Mouse (Mus musculus) MEL (cell line): Measurements from ENCODE around the gene Ccdc40. TPM values are rescaled to one million over a fixed set of nuclear protein-coding genes. Genes with fewer than 3 reads are reported as not detected.

Experiments
- DNase-seq: peaks from one replicate; pipeline ENCODE4 v3.0.0; 2011; ENCODE audit warnings: low read depth, low spot score
- H3K27ac ChIP-seq: 2 replicates; pipeline ENCODE4 v1.5.1; 2012; ENCODE audit warnings: low read depth, mild to moderate bottlenecking, control low read depth, low read length, moderate library complexity; ENCODE audit not compliant: control insufficient read depth
- H3K27me3 ChIP-seq, 2 experiments: fragments of 150-350 bp in 1 of 2; sonication (generic) in 1 of 2; 2 replicates each; pipeline ENCODE4 v1.6.1; 2012; ENCODE audit warnings: low read length in 2 of 2, mild to moderate bottlenecking in 2 of 2, improper control_type of control experiment in 1 of 2, moderate library complexity in 1 of 2; ENCODE audit not compliant: insufficient read depth in 2 of 2, control insufficient read depth in 1 of 2
- H3K36me3 ChIP-seq, 2 experiments: 2 replicates each; pipeline ENCODE4 v1.6.1; 2012 to 2014; ENCODE audit warnings: low read length in 2 of 2, improper control_type of control experiment in 1 of 2, inconsistent platforms in 1 of 2, mild to moderate bottlenecking in 1 of 2; ENCODE audit not compliant: insufficient read depth in 2 of 2, control insufficient read depth in 1 of 2
- H3K4me1 ChIP-seq, 2 experiments: fragments of 150-350 bp in 1 of 2; sonication (generic) in 1 of 2; 2 replicates each; pipeline ENCODE4 v1.6.1; 2012; ENCODE audit warnings: low read length in 2 of 2, improper control_type of control experiment in 1 of 2, mild to moderate bottlenecking in 1 of 2; ENCODE audit not compliant: insufficient read depth in 2 of 2, control insufficient read depth in 1 of 2
- H3K4me3 ChIP-seq, 2 experiments: fragments of 150-350 bp in 1 of 2; sonication (generic) in 1 of 2; 2 replicates each; pipeline ENCODE4 v1.5.1; 2012; ENCODE audit warnings: low read depth in 2 of 2, low read length in 2 of 2, mild to moderate bottlenecking in 2 of 2, moderate library complexity in 2 of 2, control low read depth in 1 of 2, improper control_type of control experiment in 1 of 2; ENCODE audit not compliant: control insufficient read depth in 1 of 2, insufficient read depth in 1 of 2
- H3K79me2 ChIP-seq: 2 replicates; pipeline ENCODE4 v1.6.1; 2012; ENCODE audit warnings: mild to moderate bottlenecking, low read length, moderate library complexity; ENCODE audit not compliant: control insufficient read depth, poor library complexity, insufficient read depth
- H3K9ac ChIP-seq: 2 replicates; pipeline ENCODE4 v1.6.1; 2012; ENCODE audit warnings: low read depth, mild to moderate bottlenecking, control low read depth, low read length, moderate library complexity; ENCODE audit not compliant: control insufficient read depth, poor library complexity, severe bottlenecking
- H3K9me3 ChIP-seq: fragments of 150-350 bp; sonication (generic); replicated peaks from 2 replicates; pipeline ENCODE4 v1.6.1; 2012; ENCODE audit warnings: mild to moderate bottlenecking, low read length, improper control_type of control experiment, moderate library complexity; ENCODE audit not compliant: insufficient read depth
- BHLHE40 ChIP-seq: IDR thresholded peaks from 2 replicates; pipeline ENCODE4 v1.6.1; 2012; ENCODE audit warnings: low read depth, mild to moderate bottlenecking, inconsistent platforms, low read length, improper control_type of control experiment, borderline replicate concordance
- CHD1 ChIP-seq: IDR thresholded peaks from 2 replicates; pipeline ENCODE4 v1.6.1; 2012; ENCODE audit warnings: low read depth, mild to moderate bottlenecking, inconsistent platforms, low read length, improper control_type of control experiment
- CHD2 ChIP-seq: IDR thresholded peaks from 2 replicates; pipeline ENCODE4 v1.6.1; 2011; ENCODE audit warnings: low read length, improper control_type of control experiment
- CTCF ChIP-seq, 3 experiments: IDR thresholded peaks in 2 of 3; conservative IDR thresholded peaks in 1 of 3; 2 replicates each; pipeline ENCODE4 v1.5.1; 2011 to 2012; ENCODE audit warnings: low read length in 3 of 3, low read depth in 2 of 3, mild to moderate bottlenecking in 2 of 3, improper control_type of control experiment in 1 of 3, inconsistent platforms in 1 of 3, mixed read lengths in 1 of 3, moderate library complexity in 1 of 3; ENCODE audit not compliant: control insufficient read depth in 1 of 3, insufficient read depth in 1 of 3, poor library complexity in 1 of 3, severe bottlenecking in 1 of 3
- E2F4 ChIP-seq: IDR thresholded peaks from 2 replicates; pipeline ENCODE4 v1.6.1; 2011; ENCODE audit warnings: low read depth, low read length, improper control_type of control experiment, borderline replicate concordance
- ELF1 ChIP-seq: IDR thresholded peaks from 2 replicates; pipeline ENCODE4 v1.6.1; 2014; ENCODE audit warnings: low read depth, mild to moderate bottlenecking, inconsistent platforms, low read length, improper control_type of control experiment, moderate library complexity
- ETS1 ChIP-seq: IDR thresholded peaks from 2 replicates; pipeline ENCODE4 v1.6.1; 2012; ENCODE audit warnings: low read depth, mild to moderate bottlenecking, inconsistent platforms, low read length, improper control_type of control experiment, moderate library complexity
- GABPA ChIP-seq: IDR thresholded peaks from 2 replicates; pipeline ENCODE4 v1.6.1; 2012; ENCODE audit warnings: low read depth, mild to moderate bottlenecking, inconsistent platforms, low read length, improper control_type of control experiment, moderate library complexity
- GATA1 ChIP-seq: IDR thresholded peaks from 2 replicates; pipeline ENCODE4 v1.6.1; 2011; ENCODE audit warnings: low read depth, low read length, improper control_type of control experiment
- HCFC1 ChIP-seq: IDR thresholded peaks from 2 replicates; pipeline ENCODE4 v1.6.1; 2012; ENCODE audit warnings: low read depth, mild to moderate bottlenecking, inconsistent platforms, low read length, improper control_type of control experiment, moderate library complexity
- MXI1 ChIP-seq: IDR thresholded peaks from 2 replicates; pipeline ENCODE4 v1.6.1; 2011; ENCODE audit warnings: mild to moderate bottlenecking, low read depth, low read length, improper control_type of control experiment
- MYB ChIP-seq: IDR thresholded peaks from 2 replicates; pipeline ENCODE4 v1.6.1; 2011; ENCODE audit warnings: mild to moderate bottlenecking, low read depth, low read length, improper control_type of control experiment
- NELFE ChIP-seq: IDR thresholded peaks from 2 replicates; pipeline ENCODE4 v1.6.1; 2011; ENCODE audit warnings: low read depth, low read length, improper control_type of control experiment
- POLR2A ChIP-seq, 2 experiments: IDR thresholded peaks; 2 replicates each; pipeline ENCODE4 v1.6.1; 2011 to 2012; ENCODE audit warnings: low read length in 2 of 2, mild to moderate bottlenecking in 2 of 2, control low read depth in 1 of 2, improper control_type of control experiment in 1 of 2, low read depth in 1 of 2, moderate library complexity in 1 of 2; ENCODE audit not compliant: control insufficient read depth in 1 of 2, insufficient read depth in 1 of 2, poor library complexity in 1 of 2
- POLR2AphosphoS2 ChIP-seq: IDR thresholded peaks from 2 replicates; pipeline ENCODE4 v1.6.1; 2011; ENCODE audit warnings: low read length, improper control_type of control experiment
- POLR2AphosphoS5 ChIP-seq: IDR thresholded peaks from 2 replicates; pipeline ENCODE4 v1.6.1; 2012; ENCODE audit warnings: low read depth, borderline replicate concordance, mild to moderate bottlenecking, inconsistent platforms, low read length, moderate library complexity, mixed read lengths
- RAD21 ChIP-seq: IDR thresholded peaks from 2 replicates; pipeline ENCODE4 v1.6.1; 2011; ENCODE audit warnings: mild to moderate bottlenecking, low read depth, low read length, improper control_type of control experiment
- RCOR1 ChIP-seq: IDR thresholded peaks from 2 replicates; pipeline ENCODE4 v1.6.1; 2012; ENCODE audit warnings: low read depth, mild to moderate bottlenecking, inconsistent platforms, low read length, improper control_type of control experiment
- TAL1 ChIP-seq: IDR thresholded peaks from 2 replicates; pipeline ENCODE4 v1.6.1; 2012; ENCODE audit warnings: mild to moderate bottlenecking, inconsistent platforms, low read length, moderate library complexity, mixed read lengths
- TBP ChIP-seq: IDR thresholded peaks from 2 replicates; pipeline ENCODE4 v1.8.0; 2011; ENCODE audit warnings: low read depth, low read length, improper control_type of control experiment
- TCF12 ChIP-seq: IDR thresholded peaks from 2 replicates; pipeline ENCODE4 v1.6.1; 2014; ENCODE audit warnings: low read depth, mild to moderate bottlenecking, inconsistent platforms, low read length, improper control_type of control experiment, moderate library complexity
- USF2 ChIP-seq, 2 experiments: IDR thresholded peaks; 2 replicates each; pipeline ENCODE4 v1.6.1; 2011 to 2012; ENCODE audit warnings: improper control_type of control experiment in 2 of 2, low read length in 2 of 2, borderline replicate concordance in 1 of 2, inconsistent platforms in 1 of 2, low read depth in 1 of 2, mild to moderate bottlenecking in 1 of 2; ENCODE audit not compliant: insufficient read depth in 1 of 2
- ZC3H11A ChIP-seq: IDR thresholded peaks from 2 replicates; pipeline ENCODE4 v1.6.1; 2012; ENCODE audit warnings: low read depth, mild to moderate bottlenecking, inconsistent platforms, low read length, improper control_type of control experiment
- ZKSCAN1 ChIP-seq: IDR thresholded peaks from 2 replicates; pipeline ENCODE4 v1.6.1; 2012; ENCODE audit warnings: low read depth, mild to moderate bottlenecking, inconsistent platforms, low read length, improper control_type of control experiment, moderate library complexity
- ZMIZ1 ChIP-seq: IDR thresholded peaks from 2 replicates; pipeline ENCODE4 v1.6.1; 2012; ENCODE audit warnings: low read depth, mild to moderate bottlenecking, inconsistent platforms, low read length, improper control_type of control experiment, moderate library complexity
- ZNF384 ChIP-seq: IDR thresholded peaks from 2 replicates; pipeline ENCODE4 v1.6.1; 2012; ENCODE audit warnings: low read depth, mild to moderate bottlenecking, inconsistent platforms, low read length, improper control_type of control experiment
- polyA plus RNA-seq, 2 experiments: library from polyadenylated mRNA; stranded (reverse) in 1 of 2; unstranded in 1 of 2; fragments of >175 nt in 1 of 2; fragments of >200 nt in 1 of 2; gene quantifications; 2 replicates each; pipeline versions ENCODE4 v1.2.1 to v1.2.4; 2012; ENCODE audit warnings: low replicate concordance in 2 of 2, low read depth in 1 of 2; ENCODE audit not compliant: insufficient read length in 2 of 2, insufficient read depth in 1 of 2, missing spikeins in 1 of 2
- total RNA-seq: library from RNA; depleted of rRNA; stranded (reverse); fragments of 300-350 nt; gene quantifications from 2 replicates; pipeline ENCODE4 v1.2.3, GENCODE M21; 2012

Ccdc40 gene
- total and polyA plus RNA-seq, 3 experiments: 0.46 to 1.9 TPM; not detected in 1

DNA sequence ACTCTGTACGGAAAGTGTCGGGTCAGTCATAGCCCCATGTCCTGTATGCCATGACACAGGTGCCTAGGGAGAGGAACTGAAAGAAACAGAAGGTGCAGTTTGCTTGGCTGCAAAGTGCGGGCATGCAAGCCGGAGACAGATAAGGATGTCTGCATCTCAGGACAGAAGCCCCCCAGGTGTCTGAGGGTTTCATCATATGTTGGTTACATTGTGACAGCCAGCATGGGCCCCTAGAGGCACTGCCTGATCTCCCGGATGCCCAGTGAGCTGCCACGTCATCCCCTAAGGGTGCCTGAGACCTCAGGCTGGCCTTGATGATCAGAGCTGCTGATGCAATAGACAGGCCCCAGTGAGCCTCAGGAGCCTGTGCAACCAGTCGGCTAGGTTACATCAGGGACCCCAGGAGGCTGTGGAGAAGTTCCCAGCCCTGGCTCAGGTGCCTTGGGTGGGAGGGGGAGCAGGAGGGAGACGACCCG lies 36.7 kb upstream of the Ccdc40 start:
- Histone ChIP-seq H3K4me3 (no peak overlapping the region), H3K9ac (no peak overlapping the region), H3K36me3 (no peaks in the 10 kb centered on the region), H3K4me1 (no peaks in the 10 kb centered on the region; a peak in 1 of 4 replicates), H3K27me3 (no peaks in the 10 kb centered on the region), H3K79me2 (no peaks in the 10 kb centered on the region), H3K9me3 (no peaks in the 10 kb centered on the region), H3K27ac (no peak overlapping the region)
- no peak for DNase-seq
- TF ChIP-seq MYB: no peak
- TF ChIP-seq ETS1: no peak
- no peak for TF ChIP-seq USF2 (IDR thresholded peaks at IDR 0.05; ENCODE audit: borderline replicate concordance in 1 of 2, insufficient read depth in 1 of 2, low read depth in 1 of 2, low read length in 2 of 2)
- TF ChIP-seq ELF1: no peak
- no peak for TF ChIP-seq CHD2
- no peak for TF ChIP-seq HCFC1
- no peak for TF ChIP-seq GABPA
- TF ChIP-seq TBP: no peak
- no peak for TF ChIP-seq E2F4
- no peak for TF ChIP-seq POLR2AphosphoS2
- no peak for TF ChIP-seq NELFE
- no peak for TF ChIP-seq POLR2AphosphoS5
- no peak for TF ChIP-seq ZKSCAN1
- TF ChIP-seq TCF12: no peak
- TF ChIP-seq ZMIZ1: no peak
- no peak for TF ChIP-seq ZC3H11A
- no peak for TF ChIP-seq CHD1
- no peak for TF ChIP-seq MXI1
- no peak for TF ChIP-seq ZNF384
- TF ChIP-seq POLR2A (IDR thresholded peaks at IDR 0.05; ENCODE audit: control insufficient read depth in 1 of 2, insufficient read depth in 1 of 2, low read depth in 1 of 2, low read length in 2 of 2, poor library complexity in 1 of 2): no peak

DNA sequence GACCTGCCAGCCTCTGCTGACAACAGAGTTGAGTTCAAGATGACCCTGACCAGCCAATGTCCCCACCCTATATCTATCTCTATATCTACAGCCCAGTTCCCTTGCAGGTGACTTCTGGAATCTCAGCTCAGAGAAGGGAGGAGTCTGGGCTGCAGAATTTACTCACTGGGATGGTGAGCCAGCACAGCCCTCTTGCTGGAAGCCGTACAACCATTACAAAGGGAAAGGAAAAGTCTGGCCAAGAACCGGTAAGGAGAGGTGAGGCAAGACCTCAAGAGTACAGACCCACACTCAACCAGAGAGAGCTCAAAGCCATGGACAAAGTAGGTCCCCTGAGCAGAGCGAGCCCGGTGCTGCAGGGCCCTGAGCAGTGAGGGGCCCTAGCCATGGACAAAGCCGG lies 36.2 kb upstream of the Ccdc40 start:
- TF ChIP-seq BHLHE40 (no peak), HCFC1 (no peak), GATA1 (no peak), RAD21 (no peak), POLR2AphosphoS2 (no peak), GABPA (no peak), TAL1 (no peak), CTCF (IDR thresholded peaks at IDR 0.05 in 2 of 3, conservative IDR thresholded peaks at IDR 0.05 in 1 of 3; ENCODE audit: control insufficient read depth in 1 of 3, insufficient read depth in 1 of 3, low read depth in 2 of 3, low read length in 3 of 3, poor library complexity in 1 of 3, severe bottlenecking in 1 of 3) (no peak), RCOR1 (no peak), ZC3H11A (no peak), USF2 (IDR thresholded peaks at IDR 0.05; ENCODE audit: borderline replicate concordance in 1 of 2, insufficient read depth in 1 of 2, low read depth in 1 of 2, low read length in 2 of 2) (no peak), TBP (no peak)
- no peak overlapping the region for H3K4me3 ChIP-seq
- no peak overlapping the region for H3K9ac ChIP-seq

More for the DNA sequence above, 36.2 kb upstream of the Ccdc40 start:
- no peak overlapping the region for H3K27ac ChIP-seq
- H3K4me1 ChIP-seq: no peaks in the 10 kb centered on the region; a peak in 1 of 4 replicates
- no peaks in the 10 kb centered on the region for H3K79me2 ChIP-seq
- H3K36me3 ChIP-seq: no peaks in the 10 kb centered on the region
- no peak for DNase-seq
- no peaks in the 10 kb centered on the region for H3K9me3 ChIP-seq
- no peaks in the 10 kb centered on the region for H3K27me3 ChIP-seq
